Mouse (Mus musculus) lung, postnatal 0 days (tissue): Measurements from ENCODE around the gene Gm38392. TPM values are rescaled to one million over a fixed set of nuclear protein-coding genes. Genes with fewer than 3 reads are reported as not detected.

Experiments
- ATAC-seq: fragments of 200-750 bp; cut with Nextera tagmentation; 2 replicates; pipeline ENCODE4 v1.8.0; 2017; ENCODE audit warnings: moderate library complexity
- DNase-seq: peaks from one replicate; pipeline ENCODE4 v3.0.0-alpha.2; 2016; ENCODE audit warnings: low spot score
- H3K27ac ChIP-seq: fragments of 300-500 bp; sonication (generic); 2 replicates; pipeline ENCODE4 v1.5.1; 2014; ENCODE audit warnings: antibody characterized with exemption, mild to moderate bottlenecking, low read length, mixed read lengths
- H3K27me3 ChIP-seq: fragments of 300-500 bp; sonication (generic); replicated peaks from 2 replicates; pipeline ENCODE4 v1.6.1; 2014; ENCODE audit warnings: low read length, mixed read lengths; ENCODE audit not compliant: insufficient read depth
- H3K36me3 ChIP-seq: fragments of 300-500 bp; sonication (generic); 2 replicates; pipeline ENCODE4 v1.6.1; 2014; ENCODE audit warnings: low read length, mixed read lengths; ENCODE audit not compliant: insufficient read depth
- H3K4me1 ChIP-seq: fragments of 300-500 bp; sonication (generic); 2 replicates; pipeline ENCODE4 v1.6.1; 2014; ENCODE audit warnings: antibody characterized with exemption, low read depth, low read length, mixed read lengths; ENCODE audit not compliant: insufficient read depth
- H3K4me2 ChIP-seq: fragments of 300-500 bp; sonication (generic); replicated peaks from 2 replicates; pipeline ENCODE4 v1.6.1; 2014; ENCODE audit warnings: low read depth, mild to moderate bottlenecking, low read length, moderate library complexity, mixed read lengths
- H3K4me3 ChIP-seq: fragments of 300-500 bp; sonication (generic); 2 replicates; pipeline ENCODE4 v1.5.1; 2014; ENCODE audit warnings: low read depth, low read length
- H3K9ac ChIP-seq: fragments of 300-500 bp; sonication (generic); replicated peaks from 2 replicates; pipeline ENCODE4 v1.6.1; 2014; ENCODE audit warnings: low read depth, mild to moderate bottlenecking
- H3K9me3 ChIP-seq: fragments of 300-500 bp; sonication (generic); 2 replicates; pipeline ENCODE4 v1.6.1; 2016; ENCODE audit warnings: low read length, mixed read lengths
- CTCF ChIP-seq: IDR thresholded peaks from 2 replicates; pipeline ENCODE4 v1.5.1; 2016; ENCODE audit warnings: antibody characterized with exemption, mild to moderate bottlenecking
- EP300 ChIP-seq: IDR thresholded peaks from 2 replicates; pipeline ENCODE4 v1.6.1; 2016; ENCODE audit warnings: antibody characterized with exemption, mild to moderate bottlenecking, control low read depth
- WGBS: fragments of 180-500 bp; shearing (Covaris S2); extraction: QIAGEN DNeasy Blood & Tissue Kit; methylation state at CpG from one replicate; pipeline ENCODE4 v1.1.7; 2014; 5-methylcytosine and 5-hydroxymethylcytosine counted together
- polyA plus RNA-seq: library from polyadenylated mRNA; unstranded; fragments of >200 nt; fragmentation: Nextera tagmentation; extraction: Ambion mirVana; gene quantifications from 2 replicates; pipeline ENCODE4 v1.2.1, GENCODE M21; 2015

Gene Gm38392
- polyA plus RNA-seq, result 1.8 and 2.0 TPM in 2 replicates

GRCm38 (mm10) chr3:88287110-88287509 lies at the start of gene Gm38392:
Gene Gm38392 (minus strand): TSS chr3:88287210.
- Histone ChIP-seq H3K9ac (no peak within 1 kb of the TSS), H3K27me3 (no peaks in the 10 kb centered on the region), H3K27ac (peak within 1 kb of the TSS; percentile 71; the same call in 1 of the 2 replicates), H3K4me1 (no peaks in the 10 kb centered on the region), H3K4me2 (no peak within 1 kb of the TSS), H3K9me3 (no peaks in the 10 kb centered on the region), H3K36me3 (no peaks in the 10 kb centered on the region), H3K4me3 (no peak within 1 kb of the TSS)
- TF ChIP-seq CTCF, result no peak
- no peak for TF ChIP-seq EP300
- DNase-seq (no peak), ATAC-seq (no peak)
- WGBS, result 98% methylated on average over 4 of the region's 4 CpGs

DNA sequence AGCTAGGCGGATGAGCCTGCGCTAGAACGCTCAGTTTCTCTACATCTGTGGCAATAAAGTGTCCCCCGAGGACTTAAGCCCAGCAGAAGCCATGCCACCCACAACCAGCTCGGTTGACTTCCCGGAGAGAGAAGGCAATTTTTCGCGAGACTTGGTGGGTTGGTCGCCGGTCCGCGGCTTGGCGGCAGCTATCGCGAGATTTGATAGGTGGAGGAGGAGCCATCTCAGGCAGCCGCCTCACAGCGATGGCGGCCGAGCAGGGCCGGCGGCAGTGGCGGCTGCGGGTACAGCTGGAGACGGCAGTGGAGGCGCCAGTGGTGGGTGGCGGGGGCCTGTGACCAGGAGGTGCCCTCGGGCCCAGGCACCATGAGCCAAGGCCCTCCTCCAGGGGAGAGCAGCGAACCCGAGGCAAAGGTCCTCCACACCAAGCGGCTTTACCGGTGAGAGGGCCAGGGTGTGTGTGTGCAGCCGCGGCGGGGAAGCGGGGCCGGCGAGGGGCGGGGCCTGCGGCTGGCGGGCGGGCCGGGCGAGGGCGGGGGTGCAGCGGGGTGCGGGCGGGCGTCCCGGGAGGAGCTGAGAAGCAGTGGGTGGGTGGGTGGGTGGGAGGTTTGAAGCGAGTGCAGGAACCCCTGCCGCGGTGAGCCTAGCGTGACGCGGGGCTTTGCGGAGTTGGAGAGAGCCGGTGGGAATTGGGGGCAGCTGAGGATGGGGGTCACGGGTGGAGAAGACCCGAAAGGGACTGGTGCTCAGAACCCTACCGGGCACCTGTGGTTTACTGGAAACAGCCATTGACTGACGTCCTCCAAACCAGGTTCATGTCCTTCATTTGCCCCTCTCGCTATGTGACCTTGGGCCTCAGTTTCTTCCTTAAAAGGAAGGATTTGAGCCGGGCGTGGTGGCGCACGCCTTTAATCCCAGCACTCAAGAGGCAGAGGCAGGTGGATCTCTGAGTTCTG lies 49.3 kb upstream of the Gm38392 start, which contains the start of the genes Tmem79 and Smg5:
Gene Tmem79, minus strand, starts transcription at position 91 of the 956 bp plus-strand sequence.
Gene Smg5, plus strand, starts transcription at position 203 of the 956 bp plus-strand sequence.
- 4% methylated on average over 49 of the region's 66 CpGs for WGBS
- ATAC-seq, result peak; percentile 94
- H3K27me3 ChIP-seq, result no peaks in the 10 kb centered on the region
- TF ChIP-seq CTCF, result no peak
- TF ChIP-seq EP300, result peak; percentile 62; the same call in 1 of the 2 replicates
- H3K27ac ChIP-seq, result peak within 1 kb of the TSS; percentile 94
- peak; percentile 98 for DNase-seq
- H3K4me1 ChIP-seq, result peaks cover 4% of the 10 kb centered on the region; the same call in 1 of the 2 replicates
- H3K4me3 ChIP-seq, result peak within 1 kb of the TSS; percentile 91
- no peaks in the 10 kb centered on the region for H3K9me3 ChIP-seq
- peak within 1 kb of the TSS; percentile 75 for H3K4me2 ChIP-seq
- H3K36me3 ChIP-seq, result no peaks in the 10 kb centered on the region
- peak within 1 kb of the TSS; percentile 78 for H3K9ac ChIP-seq

GRCm38 (mm10) chr3:88335436-88336053 lies 48.5 kb upstream of the Gm38392 start:
- Histone ChIP-seq H3K9me3 (no peaks in the 10 kb centered on the region), H3K27ac (peak overlapping the region; percentile 94), H3K9ac (peak overlapping the region; percentile 78), H3K4me2 (peak overlapping the region; percentile 75), H3K4me3 (peak overlapping the region; percentile 91), H3K36me3 (no peaks in the 10 kb centered on the region), H3K27me3 (no peaks in the 10 kb centered on the region), H3K4me1 (peaks cover 4% of the 10 kb centered on the region; the same call in 1 of the 2 replicates)
- peak; percentile 19 for DNase-seq
- WGBS, result under 1% methylated on average over 27 of the region's 27 CpGs
- TF ChIP-seq CTCF (no peak), EP300 (no peak)
- peak; percentile 24 for ATAC-seq

GRCm38 (mm10) chr3:88334902-88335435 lies 48.0 kb upstream of the Gm38392 start:
- Histone ChIP-seq H3K4me2 (peak overlapping the region; percentile 75), H3K9ac (peak overlapping the region; percentile 78; the same call in 1 of the 2 replicates), H3K27ac (peak overlapping the region; percentile 94; the same call in 1 of the 2 replicates), H3K27me3 (no peaks in the 10 kb centered on the region), H3K4me1 (peaks cover 4% of the 10 kb centered on the region; the same call in 1 of the 2 replicates), H3K36me3 (no peaks in the 10 kb centered on the region), H3K9me3 (no peaks in the 10 kb centered on the region), H3K4me3 (peak overlapping the region; percentile 91; the same call in 1 of the 2 replicates)
- no peak for TF ChIP-seq CTCF
- no peak for TF ChIP-seq EP300
- WGBS, result 18% methylated on average over 3 of the region's 3 CpGs
- no peak for ATAC-seq
- no peak for DNase-seq

- ATAC-seq, result peak; percentile 37
- Histone ChIP-seq H3K27me3 (no peaks in the 10 kb centered on the region), H3K4me1 (peaks cover 4% of the 10 kb centered on the region; the same call in 1 of the 2 replicates), H3K9me3 (no peaks in the 10 kb centered on the region), H3K36me3 (0 out of 2 replicates have a peak, but pooled peaks cover 5% of the 10 kb centered on the region), H3K27ac (peak overlapping the region; percentile 75), H3K9ac (peak overlapping the region; percentile 26; the same call in 1 of the 2 replicates), H3K4me2 (peak overlapping the region; percentile 50), H3K4me3 (peak overlapping the region; percentile 15; the same call in 1 of the 2 replicates)
- 38% methylated on average over 12 of the region's 12 CpGs for WGBS
- TF ChIP-seq EP300 (no peak), CTCF (no peak)
- DNase-seq, result peak; percentile 83
Measured at GRCm38 (mm10) chr3:88334029-88334658, 47.1 kb upstream of the Gm38392 start.
